Mouse (Mus musculus): ENCODE data around the gene Vps26b. TPM values are rescaled to one million over a fixed set of nuclear protein-coding genes. Genes with fewer than 3 reads are reported as not detected.

Vps26b gene
- 100 to 1,000 TPM; 111 to 114 TPM for total RNA-seq (2021)

- peak; percentile 85 to 93 for DNase-seq (ENCODE audit: extremely low spot score in 1 of 2, low spot score in 1 of 2)
These were observed at the start of gene Vps26b, which contains the start of gene Ncapd3 for GRCm38 (mm10) chr9:27029828-27030762. TSS of gene Vps26b (minus strand) at chr9:27030065. TSS of gene Ncapd3 (plus strand) at chr9:27030175.

DNA sequence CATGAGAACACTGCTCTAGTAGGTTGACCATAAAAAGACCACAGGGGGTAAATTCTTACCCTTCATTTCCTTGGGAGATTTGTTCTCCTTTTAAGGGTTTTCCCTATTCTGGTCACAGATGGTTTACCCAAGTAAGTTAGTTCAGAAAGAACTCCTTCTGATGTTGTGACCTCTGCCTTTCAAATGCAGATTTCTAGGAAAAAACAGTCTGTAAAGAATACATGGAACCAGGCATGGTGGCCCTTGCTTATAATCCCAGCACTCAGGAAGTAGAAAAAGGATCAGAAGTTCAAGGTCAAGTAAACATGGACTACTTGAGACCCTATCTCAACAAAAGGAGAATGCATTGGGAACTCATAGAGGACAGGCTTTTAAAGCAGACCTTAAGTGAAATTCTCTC lies 45.9 kb upstream of the Vps26b start:
- DNase-seq (ENCODE audit: extremely low spot score in 1 of 2, low spot score in 1 of 2) = no peak

- no peak for DNase-seq (ENCODE audit: extremely low spot score in 1 of 2, low spot score in 1 of 2)
These were observed 44.8 kb upstream of the Vps26b start for GRCm38 (mm10) chr9:27074677-27075076.

GRCm38 (mm10) chr9:27070895-27071294 lies 41.0 kb upstream of the Vps26b start:
- no peak for DNase-seq (ENCODE audit: extremely low spot score in 1 of 2, low spot score in 1 of 2)

DNA sequence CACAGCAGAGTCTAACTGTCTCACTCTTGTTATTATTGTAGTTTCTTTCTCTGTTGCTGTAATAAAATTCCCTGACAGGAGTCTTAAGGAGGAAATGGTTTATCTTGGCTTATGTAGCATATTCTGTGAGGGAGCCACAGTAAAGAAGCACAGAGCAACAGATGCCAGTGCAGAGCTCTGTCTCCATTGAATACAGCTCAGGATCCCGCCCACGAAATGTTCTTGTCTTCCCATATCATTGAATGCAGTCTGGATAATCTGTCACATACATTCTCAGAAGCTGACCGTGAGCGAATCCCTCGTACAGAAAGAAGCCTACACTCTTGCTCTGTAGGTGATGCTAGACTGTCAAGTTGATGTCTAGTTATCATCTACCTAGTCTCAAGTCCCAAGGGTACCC lies 28.5 kb upstream of the Vps26b start:
- no peak for DNase-seq (ENCODE audit: extremely low spot score in 1 of 2, low spot score in 1 of 2)

- DNase-seq (ENCODE audit: extremely low spot score in 1 of 2, low spot score in 1 of 2) = no peak
These were observed 19.6 kb upstream of the Vps26b start for GRCm38 (mm10) chr9:27049492-27049891.

DNA sequence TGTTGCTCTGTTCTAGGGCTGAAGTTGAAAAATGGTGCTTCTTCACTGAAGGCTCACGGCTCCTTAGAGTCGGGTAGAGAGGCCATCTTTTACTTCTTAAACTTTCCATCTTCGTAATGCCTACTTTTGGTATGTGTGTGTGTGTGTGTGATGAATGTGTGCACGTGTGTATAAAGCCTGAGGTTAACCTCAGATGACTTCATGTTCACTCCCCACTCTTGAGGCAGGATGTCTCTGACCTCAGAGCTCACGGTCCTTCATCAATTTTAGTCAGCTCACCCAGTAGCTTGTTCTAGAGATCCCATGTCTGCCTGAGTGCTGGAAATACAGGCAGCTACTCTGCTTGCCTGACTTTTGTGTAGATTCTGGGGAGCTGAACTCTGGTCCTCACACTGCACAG lies 14.0 kb upstream of the Vps26b start:
- no peak for DNase-seq (ENCODE audit: extremely low spot score in 1 of 2, low spot score in 1 of 2)

GRCm38 (mm10) chr9:27030763-27031100 lies 867 bp upstream of the Vps26b start:
- no peak for DNase-seq (ENCODE audit: extremely low spot score in 1 of 2, low spot score in 1 of 2)

DNA sequence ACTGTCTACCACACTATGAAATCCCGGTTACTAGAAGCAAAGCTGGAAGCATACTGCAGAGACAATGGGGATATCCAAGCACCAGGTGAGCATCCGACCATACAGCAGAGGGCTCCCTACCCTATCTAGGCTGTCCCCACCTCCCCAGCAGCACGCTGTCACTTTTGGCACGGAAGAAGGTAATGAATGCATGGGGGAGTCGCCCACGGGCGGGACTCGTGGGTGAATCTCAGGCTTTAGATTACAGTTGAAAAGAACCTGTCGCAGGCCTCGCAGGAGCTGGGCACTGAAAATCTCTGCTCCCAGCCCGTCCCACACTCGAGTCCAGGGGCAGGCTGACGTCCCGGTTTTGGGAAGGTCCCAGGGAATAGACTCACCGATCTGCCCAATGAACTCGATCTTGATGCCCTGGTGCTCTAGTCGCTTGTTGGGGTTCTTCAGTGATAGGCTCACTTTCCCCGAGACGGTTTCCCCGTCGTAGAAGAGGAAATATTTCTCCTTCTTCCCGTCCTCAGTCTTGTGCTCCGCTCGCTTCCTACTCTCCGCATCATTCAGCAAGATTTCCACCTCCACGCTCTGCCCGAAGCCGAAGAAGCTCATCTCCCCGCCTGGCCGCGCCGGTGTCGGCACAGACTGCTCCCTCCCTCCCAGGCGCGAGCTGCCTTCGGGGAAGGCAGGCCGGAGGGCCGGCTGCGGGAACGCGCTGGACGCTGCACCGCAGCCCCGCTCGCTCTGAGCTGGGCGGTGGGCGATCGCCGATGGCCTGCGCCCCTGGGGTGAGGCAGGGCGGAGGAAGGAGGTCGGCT lies 640 bp downstream of the Vps26b start:
- peak in 1 of 2 experiments; percentile 35 for DNase-seq (ENCODE audit: extremely low spot score in 1 of 2, low spot score in 1 of 2)

DNA sequence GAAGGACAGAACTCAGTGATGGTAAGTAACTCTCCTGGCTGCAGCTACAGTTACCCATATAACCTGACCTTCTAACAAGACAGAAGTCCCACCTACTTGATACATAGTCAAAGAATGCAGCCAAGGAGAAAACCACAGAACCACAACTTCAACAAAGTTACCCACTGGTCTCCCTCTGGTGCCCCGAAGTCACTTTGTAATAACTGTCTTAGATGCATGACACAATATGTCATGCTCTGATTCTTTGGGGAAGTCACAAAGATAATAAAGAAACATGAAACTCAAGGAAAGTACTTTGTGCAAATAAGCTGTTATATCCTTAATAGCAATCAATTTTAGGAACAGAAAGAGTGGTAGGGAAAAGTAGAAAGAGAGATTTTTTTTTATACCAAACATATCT lies 3.2 kb downstream of the Vps26b start:
- no peak for DNase-seq (ENCODE audit: extremely low spot score in 1 of 2, low spot score in 1 of 2)

DNA sequence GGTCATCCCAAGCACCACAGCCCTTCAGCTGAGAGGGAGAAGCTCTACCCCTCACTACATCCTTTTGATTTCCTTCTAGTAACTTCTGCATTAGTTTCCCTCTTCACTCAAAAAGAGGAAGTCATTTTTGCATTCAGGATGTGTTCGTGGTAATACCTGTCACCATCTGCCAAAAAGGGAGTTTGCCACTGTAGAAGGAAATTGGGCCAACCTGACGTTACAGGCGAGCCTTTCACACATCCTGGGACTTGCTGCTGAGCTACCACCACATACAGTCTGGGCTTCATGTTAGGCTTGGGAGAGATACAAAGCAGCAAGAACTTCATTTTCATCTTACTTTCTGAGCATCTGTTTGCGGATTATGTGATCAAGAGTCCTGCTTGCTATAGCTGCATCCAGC lies 6.2 kb downstream of the Vps26b start:
- no peak for DNase-seq (ENCODE audit: extremely low spot score in 1 of 2, low spot score in 1 of 2)

- no peak for DNase-seq (ENCODE audit: extremely low spot score in 1 of 2, low spot score in 1 of 2)
These were observed 10.9 kb downstream of the Vps26b start for GRCm38 (mm10) chr9:27018961-27019360.

DNA sequence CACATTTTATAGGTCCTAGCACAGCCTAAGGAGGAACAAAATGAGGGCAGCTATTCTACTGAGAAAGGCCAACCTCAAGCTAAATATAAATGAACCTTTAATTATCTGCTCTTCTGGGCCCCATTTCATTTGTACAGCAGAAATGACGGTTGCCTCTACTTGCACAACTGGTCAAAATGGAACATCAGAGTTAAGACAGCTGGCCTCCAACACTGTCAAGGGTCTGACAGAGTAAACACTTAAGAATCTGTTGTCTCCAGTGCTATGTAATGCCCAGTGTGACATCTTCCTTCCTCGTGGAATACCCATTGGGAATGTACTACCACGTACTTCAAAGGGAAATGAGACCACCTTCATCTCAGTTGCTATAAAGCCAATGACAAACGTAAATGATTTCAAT lies 18.3 kb downstream of the Vps26b start:
- no peak for DNase-seq (ENCODE audit: extremely low spot score in 1 of 2, low spot score in 1 of 2)

- DNase-seq (ENCODE audit: extremely low spot score in 1 of 2, low spot score in 1 of 2) = no peak
These were observed 20.6 kb downstream of the Vps26b start for GRCm38 (mm10) chr9:27009231-27009630.

GRCm38 (mm10) chr9:27006866-27007265 lies 23.0 kb downstream of the Vps26b start:
- no peak for DNase-seq (ENCODE audit: extremely low spot score in 1 of 2, low spot score in 1 of 2)

- peak in 1 of 2 experiments; percentile 44 for DNase-seq (ENCODE audit: extremely low spot score in 1 of 2, low spot score in 1 of 2)
These were observed 23.9 kb downstream of the Vps26b start for GRCm38 (mm10) chr9:27005933-27006332.

DNA sequence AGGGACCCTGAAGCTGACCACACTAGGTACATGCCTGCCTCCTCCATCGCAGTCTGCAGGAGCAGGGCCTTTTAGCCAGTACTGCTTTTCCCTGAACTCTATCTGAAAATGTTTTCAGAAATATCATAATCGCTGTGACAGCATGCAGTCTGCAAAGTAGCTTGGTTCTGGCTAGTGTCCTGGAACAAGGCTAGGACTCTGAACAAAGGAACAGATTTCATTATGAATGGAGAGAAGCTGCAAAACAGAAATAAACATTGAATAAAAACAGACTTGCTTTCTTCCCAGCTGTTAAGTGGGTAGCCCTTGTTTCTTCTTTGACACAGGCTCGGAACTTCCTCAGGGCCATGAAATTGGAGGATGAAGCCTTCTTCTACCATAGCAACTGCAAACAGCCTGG lies 24.6 kb downstream of the Vps26b start:
- DNase-seq (ENCODE audit: extremely low spot score in 1 of 2, low spot score in 1 of 2) = no peak

- peak; percentile 79 to 85 for DNase-seq (ENCODE audit: extremely low spot score in 1 of 2, low spot score in 1 of 2)
These were observed 30.1 kb downstream of the Vps26b start, which contains the start of the genes Acad8 and Thyn1 for GRCm38 (mm10) chr9:26999461-27000395. TSS of gene Acad8 (minus strand) at chr9:26999566. TSS of gene Thyn1 (plus strand) at chr9:26999710.

- no peak for DNase-seq (ENCODE audit: extremely low spot score in 1 of 2, low spot score in 1 of 2)
These were observed 31.0 kb downstream of the Vps26b start for GRCm38 (mm10) chr9:26998669-26999460.
